Mouse (Mus musculus) lung, postnatal 0 days (tissue): ENCODE measurements at regions not wholly inside any gene's neighbourhood (a gene's known extent, or its start where the extent isn't known, plus 50 kb on each side); places are given as distances from the start of the nearest gene placed in this dataset.
"Not testable (repeated sequence)": the region's sequence is repeated elsewhere in the genome, so short reads cannot be mapped to it uniquely, and the experiment has no call there.

Source experiments
- CTCF ChIP-seq: IDR thresholded peaks from 2 replicates; pipeline ENCODE4 v1.5.1; 2016; ENCODE audit warnings: antibody characterized with exemption, mild to moderate bottlenecking
- EP300 ChIP-seq: IDR thresholded peaks from 2 replicates; pipeline ENCODE4 v1.6.1; 2016; ENCODE audit warnings: antibody characterized with exemption, mild to moderate bottlenecking, control low read depth

DNA sequence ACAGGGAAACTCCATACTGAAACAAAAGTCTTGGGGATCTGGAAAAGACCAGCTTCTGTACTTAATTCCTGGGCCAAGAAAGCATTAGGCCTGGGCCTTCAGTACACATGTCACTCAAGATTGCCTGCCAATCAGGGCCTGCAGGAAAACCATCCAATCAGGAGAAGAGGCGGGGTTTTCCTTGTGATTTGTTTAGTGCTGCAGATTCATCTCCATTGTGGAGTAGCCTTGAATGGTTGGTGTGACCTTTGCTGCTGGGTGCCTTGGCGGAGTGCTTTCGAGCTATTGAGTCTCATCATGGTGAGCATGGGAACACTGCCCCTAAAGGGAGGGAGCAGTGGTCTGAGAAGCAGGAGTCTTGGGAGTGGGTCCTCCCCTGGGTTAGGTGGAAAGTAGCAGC is 150.8 kb upstream of the Zfp808 start:
- TF ChIP-seq CTCF, EP300: not testable (repeated sequence)
